Mouse (Mus musculus): ENCODE measurements at regions not wholly inside any gene's neighbourhood (a gene's known extent, or its start where the extent isn't known, plus 50 kb on each side); places are given as distances from the start of the nearest gene placed in this dataset.

- TF ChIP-seq CTCF (IDR thresholded peaks at IDR 0.05; ENCODE audit: borderline replicate concordance, extremely low read depth, insufficient read depth, insufficient read length) (no peak), POLR2A (IDR thresholded peaks at IDR 0.05; ENCODE audit: borderline replicate concordance, extremely low read depth, insufficient read depth, insufficient read length, poor library complexity, severe bottlenecking) (no peak)
- peak; percentile 12 for DNase-seq (ENCODE audit: low read depth)
These were observed 290.1 kb upstream of the Tank start for GRCm38 (mm10) chr2:61288246-61288645.

- TF ChIP-seq CTCF (IDR thresholded peaks at IDR 0.05; ENCODE audit: borderline replicate concordance, extremely low read depth, insufficient read depth, insufficient read length), result no peak
- TF ChIP-seq POLR2A (IDR thresholded peaks at IDR 0.05; ENCODE audit: borderline replicate concordance, extremely low read depth, insufficient read depth, insufficient read length, poor library complexity, severe bottlenecking), result no peak
- peak; percentile 11 for DNase-seq (ENCODE audit: low read depth)
These were observed 293.7 kb upstream of the Tank start for GRCm38 (mm10) chr2:61284706-61285105.

GRCm38 (mm10) chr2:61283829-61284601, 294.4 kb upstream of the Tank start:
- TF ChIP-seq CTCF (IDR thresholded peaks at IDR 0.05; ENCODE audit: borderline replicate concordance, extremely low read depth, insufficient read depth, insufficient read length) (no peak), POLR2A (IDR thresholded peaks at IDR 0.05; ENCODE audit: borderline replicate concordance, extremely low read depth, insufficient read depth, insufficient read length, poor library complexity, severe bottlenecking) (no peak)
- DNase-seq (ENCODE audit: low read depth), result peak; percentile 87

DNA sequence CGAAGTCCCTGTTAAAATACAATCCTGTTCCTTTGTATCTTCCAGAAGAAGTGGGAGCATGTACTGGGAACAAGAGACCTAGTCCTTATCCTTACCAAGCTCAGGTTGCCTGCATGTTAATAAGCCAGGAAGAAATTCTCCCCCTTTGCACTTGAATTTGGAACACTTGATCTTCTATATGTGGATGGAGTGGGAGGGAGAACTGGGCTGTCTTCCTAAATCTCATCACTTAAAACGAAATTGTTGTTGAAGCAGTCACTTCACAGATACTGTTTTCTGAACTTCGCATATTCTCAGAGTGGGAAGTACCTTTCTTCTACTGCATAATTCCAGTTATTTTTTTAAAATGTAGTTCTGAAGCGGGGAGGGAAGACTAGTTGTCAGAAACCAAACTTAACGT, 305.7 kb upstream of the Tank start:
- no peak for TF ChIP-seq CTCF (IDR thresholded peaks at IDR 0.05; ENCODE audit: borderline replicate concordance, extremely low read depth, insufficient read depth, insufficient read length)
- TF ChIP-seq POLR2A (IDR thresholded peaks at IDR 0.05; ENCODE audit: borderline replicate concordance, extremely low read depth, insufficient read depth, insufficient read length, poor library complexity, severe bottlenecking), result no peak
- DNase-seq (ENCODE audit: low read depth), result no peak

GRCm38 (mm10) chr2:61267706-61268105, 304.7 kb upstream of the Rbms1 start:
- no peak for DNase-seq (ENCODE audit: low read depth)
- TF ChIP-seq CTCF (IDR thresholded peaks at IDR 0.05; ENCODE audit: borderline replicate concordance, extremely low read depth, insufficient read depth, insufficient read length), result no peak
- no peak for TF ChIP-seq POLR2A (IDR thresholded peaks at IDR 0.05; ENCODE audit: borderline replicate concordance, extremely low read depth, insufficient read depth, insufficient read length, poor library complexity, severe bottlenecking)

DNA sequence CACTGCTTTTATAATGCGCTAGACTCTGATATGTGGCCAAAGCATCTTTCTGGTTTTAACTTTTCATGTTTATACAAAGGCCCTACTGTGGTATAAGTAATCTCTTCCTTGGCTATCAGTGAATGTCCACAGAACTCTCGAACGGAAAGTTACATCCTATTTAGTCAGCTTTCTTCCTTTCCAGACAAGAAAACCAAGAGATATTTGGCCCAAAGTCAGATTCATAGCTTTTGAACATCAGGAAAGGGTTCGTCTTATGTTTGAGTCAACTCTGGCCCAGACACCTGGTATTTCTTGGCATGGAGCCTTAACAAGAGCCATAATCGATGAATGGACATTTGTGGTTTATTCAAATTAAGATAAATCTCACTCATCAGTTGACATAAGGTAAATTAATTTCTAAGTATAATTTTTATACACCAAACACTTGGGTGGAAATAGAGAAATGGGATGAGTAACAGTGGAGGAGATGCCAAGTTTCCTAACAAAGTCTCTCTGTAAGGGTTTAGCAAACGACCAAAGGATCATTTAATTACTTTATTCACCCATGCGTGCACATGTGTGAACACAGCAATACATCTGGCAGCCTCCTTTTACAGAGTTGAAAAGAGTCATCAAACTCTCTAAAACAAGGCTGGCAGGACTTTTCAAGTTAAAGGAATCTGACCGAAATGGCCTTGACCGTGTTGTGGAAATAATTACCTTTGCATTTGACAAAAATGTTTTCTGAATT, 287.2 kb upstream of the Rbms1 start:
- TF ChIP-seq POLR2A (IDR thresholded peaks at IDR 0.05; ENCODE audit: borderline replicate concordance, extremely low read depth, insufficient read depth, insufficient read length, poor library complexity, severe bottlenecking) (no peak), CTCF (IDR thresholded peaks at IDR 0.05; ENCODE audit: borderline replicate concordance, extremely low read depth, insufficient read depth, insufficient read length) (no peak)
- DNase-seq (ENCODE audit: low read depth), result peak; percentile 61

GRCm38 (mm10) chr2:61247956-61248355, 285.0 kb upstream of the Rbms1 start:
- TF ChIP-seq CTCF (IDR thresholded peaks at IDR 0.05; ENCODE audit: borderline replicate concordance, extremely low read depth, insufficient read depth, insufficient read length), result no peak
- TF ChIP-seq POLR2A (IDR thresholded peaks at IDR 0.05; ENCODE audit: borderline replicate concordance, extremely low read depth, insufficient read depth, insufficient read length, poor library complexity, severe bottlenecking), result no peak
- DNase-seq (ENCODE audit: low read depth), result peak; percentile 23

- TF ChIP-seq CTCF (IDR thresholded peaks at IDR 0.05; ENCODE audit: borderline replicate concordance, extremely low read depth, insufficient read depth, insufficient read length) (no peak), POLR2A (IDR thresholded peaks at IDR 0.05; ENCODE audit: borderline replicate concordance, extremely low read depth, insufficient read depth, insufficient read length, poor library complexity, severe bottlenecking) (no peak)
These were observed 284.3 kb upstream of the Rbms1 start for GRCm38 (mm10) chr2:61247336-61247735.

GRCm38 (mm10) chr2:61246691-61247258, 283.8 kb upstream of the Rbms1 start:
- no peak for DNase-seq (ENCODE audit: low read depth)
- TF ChIP-seq CTCF (IDR thresholded peaks at IDR 0.05; ENCODE audit: borderline replicate concordance, extremely low read depth, insufficient read depth, insufficient read length) (no peak), POLR2A (IDR thresholded peaks at IDR 0.05; ENCODE audit: borderline replicate concordance, extremely low read depth, insufficient read depth, insufficient read length, poor library complexity, severe bottlenecking) (no peak)

More at GRCm38 (mm10) chr2:61247336-61247735, 284.3 kb upstream of the Rbms1 start:
- no peak for DNase-seq (ENCODE audit: low read depth)

DNA sequence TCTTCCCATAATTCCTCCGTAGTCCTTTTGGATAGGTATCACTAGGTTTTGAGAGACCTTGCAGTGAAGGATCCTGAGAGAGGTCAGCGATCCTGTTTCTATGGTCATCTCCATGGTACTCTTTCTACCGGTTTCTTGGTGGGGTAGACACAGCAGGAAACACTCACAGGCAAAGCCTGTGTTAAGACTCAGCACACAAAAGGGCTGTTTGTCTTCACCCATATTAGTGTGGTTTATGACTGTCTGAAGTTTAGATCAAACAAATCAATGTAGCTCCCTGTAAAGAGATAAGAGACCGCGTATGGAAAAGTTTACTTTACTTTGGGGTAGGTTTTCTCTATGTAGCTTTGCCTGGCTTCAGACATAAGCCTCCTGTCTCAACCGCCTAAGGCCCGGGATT, 282.5 kb upstream of the Rbms1 start:
- TF ChIP-seq CTCF (IDR thresholded peaks at IDR 0.05; ENCODE audit: borderline replicate concordance, extremely low read depth, insufficient read depth, insufficient read length), result no peak
- TF ChIP-seq POLR2A (IDR thresholded peaks at IDR 0.05; ENCODE audit: borderline replicate concordance, extremely low read depth, insufficient read depth, insufficient read length, poor library complexity, severe bottlenecking), result no peak
- DNase-seq (ENCODE audit: low read depth), result no peak

GRCm38 (mm10) chr2:61221676-61222075, 258.7 kb upstream of the Rbms1 start:
- peak; percentile 48 for DNase-seq (ENCODE audit: low read depth)
- no peak for TF ChIP-seq POLR2A (IDR thresholded peaks at IDR 0.05; ENCODE audit: borderline replicate concordance, extremely low read depth, insufficient read depth, insufficient read length, poor library complexity, severe bottlenecking)
- TF ChIP-seq CTCF (IDR thresholded peaks at IDR 0.05; ENCODE audit: borderline replicate concordance, extremely low read depth, insufficient read depth, insufficient read length), result no peak
